Mouse (Mus musculus) MEL (cell line): ENCODE results near the gene Lrrc30. TPM values are rescaled to one million over a fixed set of nuclear protein-coding genes. Genes with fewer than 3 reads are reported as not detected.

ENCODE experiments used
- DNase-seq: peaks from one replicate; pipeline ENCODE4 v3.0.0; 2011; ENCODE audit warnings: low read depth, low spot score
- H3K27ac ChIP-seq: 2 replicates; pipeline ENCODE4 v1.5.1; 2012; ENCODE audit warnings: low read depth, mild to moderate bottlenecking, control low read depth, low read length, moderate library complexity; ENCODE audit not compliant: control insufficient read depth
- H3K27me3 ChIP-seq, 2 experiments: fragments of 150-350 bp in 1 of 2; sonication (generic) in 1 of 2; 2 replicates each; pipeline ENCODE4 v1.6.1; 2012; ENCODE audit warnings: low read length in 2 of 2, mild to moderate bottlenecking in 2 of 2, improper control_type of control experiment in 1 of 2, moderate library complexity in 1 of 2; ENCODE audit not compliant: insufficient read depth in 2 of 2, control insufficient read depth in 1 of 2
- H3K36me3 ChIP-seq, 2 experiments: 2 replicates each; pipeline ENCODE4 v1.6.1; 2012 to 2014; ENCODE audit warnings: low read length in 2 of 2, improper control_type of control experiment in 1 of 2, inconsistent platforms in 1 of 2, mild to moderate bottlenecking in 1 of 2; ENCODE audit not compliant: insufficient read depth in 2 of 2, control insufficient read depth in 1 of 2
- H3K4me1 ChIP-seq, 2 experiments: fragments of 150-350 bp in 1 of 2; sonication (generic) in 1 of 2; 2 replicates each; pipeline ENCODE4 v1.6.1; 2012; ENCODE audit warnings: low read length in 2 of 2, improper control_type of control experiment in 1 of 2, mild to moderate bottlenecking in 1 of 2; ENCODE audit not compliant: insufficient read depth in 2 of 2, control insufficient read depth in 1 of 2
- H3K4me3 ChIP-seq, 2 experiments: fragments of 150-350 bp in 1 of 2; sonication (generic) in 1 of 2; 2 replicates each; pipeline ENCODE4 v1.5.1; 2012; ENCODE audit warnings: low read depth in 2 of 2, low read length in 2 of 2, mild to moderate bottlenecking in 2 of 2, moderate library complexity in 2 of 2, control low read depth in 1 of 2, improper control_type of control experiment in 1 of 2; ENCODE audit not compliant: control insufficient read depth in 1 of 2, insufficient read depth in 1 of 2
- H3K79me2 ChIP-seq: 2 replicates; pipeline ENCODE4 v1.6.1; 2012; ENCODE audit warnings: mild to moderate bottlenecking, low read length, moderate library complexity; ENCODE audit not compliant: control insufficient read depth, poor library complexity, insufficient read depth
- H3K9ac ChIP-seq: 2 replicates; pipeline ENCODE4 v1.6.1; 2012; ENCODE audit warnings: low read depth, mild to moderate bottlenecking, control low read depth, low read length, moderate library complexity; ENCODE audit not compliant: control insufficient read depth, poor library complexity, severe bottlenecking
- H3K9me3 ChIP-seq: fragments of 150-350 bp; sonication (generic); replicated peaks from 2 replicates; pipeline ENCODE4 v1.6.1; 2012; ENCODE audit warnings: mild to moderate bottlenecking, low read length, improper control_type of control experiment, moderate library complexity; ENCODE audit not compliant: insufficient read depth
- E2F4 ChIP-seq: IDR thresholded peaks from 2 replicates; pipeline ENCODE4 v1.6.1; 2011; ENCODE audit warnings: low read depth, low read length, improper control_type of control experiment, borderline replicate concordance
- EP300 ChIP-seq, 2 experiments: IDR thresholded peaks; 2 replicates each; pipeline ENCODE4 v1.6.1; 2011; ENCODE audit warnings: improper control_type of control experiment in 2 of 2, low read length in 2 of 2, low read depth in 1 of 2, mild to moderate bottlenecking in 1 of 2
- ETS1 ChIP-seq: IDR thresholded peaks from 2 replicates; pipeline ENCODE4 v1.6.1; 2012; ENCODE audit warnings: low read depth, mild to moderate bottlenecking, inconsistent platforms, low read length, improper control_type of control experiment, moderate library complexity
- GABPA ChIP-seq: IDR thresholded peaks from 2 replicates; pipeline ENCODE4 v1.6.1; 2012; ENCODE audit warnings: low read depth, mild to moderate bottlenecking, inconsistent platforms, low read length, improper control_type of control experiment, moderate library complexity
- KAT2A ChIP-seq: conservative IDR thresholded peaks from 2 replicates; pipeline ENCODE4 v1.6.1; 2012; ENCODE audit warnings: low read depth, low read length, improper control_type of control experiment, inconsistent platforms
- MAZ ChIP-seq: IDR thresholded peaks from 2 replicates; pipeline ENCODE4 v1.6.1; 2012; ENCODE audit warnings: low read depth, mild to moderate bottlenecking, inconsistent platforms, low read length, improper control_type of control experiment
- MEF2A ChIP-seq: IDR thresholded peaks from 2 replicates; pipeline ENCODE4 v1.6.1; 2014; ENCODE audit warnings: low read depth, mild to moderate bottlenecking, inconsistent platforms, low read length, improper control_type of control experiment; ENCODE audit not compliant: poor library complexity, insufficient replicate concordance, severe bottlenecking; ENCODE audit errors: extremely low read depth
- MXI1 ChIP-seq: IDR thresholded peaks from 2 replicates; pipeline ENCODE4 v1.6.1; 2011; ENCODE audit warnings: mild to moderate bottlenecking, low read depth, low read length, improper control_type of control experiment
- MYB ChIP-seq: IDR thresholded peaks from 2 replicates; pipeline ENCODE4 v1.6.1; 2011; ENCODE audit warnings: mild to moderate bottlenecking, low read depth, low read length, improper control_type of control experiment
- MYC ChIP-seq: IDR thresholded peaks from 2 replicates; pipeline ENCODE4 v1.6.1; 2011; ENCODE audit warnings: low read depth, mild to moderate bottlenecking, low read length, improper control_type of control experiment, moderate library complexity
- NELFE ChIP-seq: IDR thresholded peaks from 2 replicates; pipeline ENCODE4 v1.6.1; 2011; ENCODE audit warnings: low read depth, low read length, improper control_type of control experiment
- POLR2A ChIP-seq, 2 experiments: IDR thresholded peaks; 2 replicates each; pipeline ENCODE4 v1.6.1; 2011 to 2012; ENCODE audit warnings: low read length in 2 of 2, mild to moderate bottlenecking in 2 of 2, control low read depth in 1 of 2, improper control_type of control experiment in 1 of 2, low read depth in 1 of 2, moderate library complexity in 1 of 2; ENCODE audit not compliant: control insufficient read depth in 1 of 2, insufficient read depth in 1 of 2, poor library complexity in 1 of 2
- RCOR1 ChIP-seq: IDR thresholded peaks from 2 replicates; pipeline ENCODE4 v1.6.1; 2012; ENCODE audit warnings: low read depth, mild to moderate bottlenecking, inconsistent platforms, low read length, improper control_type of control experiment
- SIN3A ChIP-seq: IDR thresholded peaks from 2 replicates; pipeline ENCODE4 v1.6.1; 2012; ENCODE audit warnings: low read length, improper control_type of control experiment, inconsistent platforms
- SMC3 ChIP-seq: IDR thresholded peaks from 2 replicates; pipeline ENCODE4 v1.6.1; 2011; ENCODE audit warnings: low read depth, low read length, improper control_type of control experiment
- TAL1 ChIP-seq: IDR thresholded peaks from 2 replicates; pipeline ENCODE4 v1.6.1; 2012; ENCODE audit warnings: mild to moderate bottlenecking, inconsistent platforms, low read length, moderate library complexity, mixed read lengths
- TCF12 ChIP-seq: IDR thresholded peaks from 2 replicates; pipeline ENCODE4 v1.6.1; 2014; ENCODE audit warnings: low read depth, mild to moderate bottlenecking, inconsistent platforms, low read length, improper control_type of control experiment, moderate library complexity
- USF1 ChIP-seq: IDR thresholded peaks from 2 replicates; pipeline ENCODE4 v1.6.1; 2014; ENCODE audit warnings: low read depth, mild to moderate bottlenecking, inconsistent platforms, low read length, improper control_type of control experiment, moderate library complexity
- ZNF384 ChIP-seq: IDR thresholded peaks from 2 replicates; pipeline ENCODE4 v1.6.1; 2012; ENCODE audit warnings: low read depth, mild to moderate bottlenecking, inconsistent platforms, low read length, improper control_type of control experiment
- polyA plus RNA-seq, 2 experiments: library from polyadenylated mRNA; stranded (reverse) in 1 of 2; unstranded in 1 of 2; fragments of >175 nt in 1 of 2; fragments of >200 nt in 1 of 2; gene quantifications; 2 replicates each; pipeline versions ENCODE4 v1.2.1 to v1.2.4; 2012; ENCODE audit warnings: low replicate concordance in 2 of 2, low read depth in 1 of 2; ENCODE audit not compliant: insufficient read length in 2 of 2, insufficient read depth in 1 of 2, missing spikeins in 1 of 2
- total RNA-seq: library from RNA; depleted of rRNA; stranded (reverse); fragments of 300-350 nt; gene quantifications from 2 replicates; pipeline ENCODE4 v1.2.3, GENCODE M21; 2012

Lrrc30 gene
- total and polyA plus RNA-seq, 3 experiments: not detected

DNA sequence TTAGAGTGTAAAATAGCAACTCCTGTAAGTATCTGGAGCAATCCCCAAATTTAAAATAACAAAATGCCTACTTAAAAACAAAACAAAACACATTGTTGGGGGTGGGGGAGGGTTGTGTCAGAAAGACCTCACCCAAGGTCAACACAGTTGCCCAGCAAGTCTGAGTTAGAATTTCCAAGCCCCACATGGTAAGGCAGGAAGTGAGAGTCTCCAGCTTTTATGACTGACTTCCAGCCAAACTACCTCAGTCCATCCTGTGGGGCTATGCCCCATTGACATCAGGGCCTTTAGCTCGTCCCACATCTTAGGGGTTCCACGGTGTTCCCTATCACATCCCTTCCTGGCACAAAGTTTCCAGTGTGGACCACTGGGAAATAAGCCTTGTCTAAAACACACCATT lies 4.4 kb upstream of the Lrrc30 start:
- DNase-seq: no peak
- Histone ChIP-seq H3K9ac (no peak overlapping the region), H3K4me3 (no peak overlapping the region), H3K4me1 (no peaks in the 10 kb centered on the region), H3K79me2 (no peaks in the 10 kb centered on the region), H3K27ac (no peak overlapping the region), H3K9me3 (no peaks in the 10 kb centered on the region), H3K36me3 (no peaks in the 10 kb centered on the region), H3K27me3 (no peaks in the 10 kb centered on the region)
- TF ChIP-seq KAT2A (no peak), POLR2A (IDR thresholded peaks at IDR 0.05; ENCODE audit: control insufficient read depth in 1 of 2, insufficient read depth in 1 of 2, low read depth in 1 of 2, low read length in 2 of 2, poor library complexity in 1 of 2) (no peak), E2F4 (no peak), GABPA (no peak), MYC (no peak), ETS1 (no peak), EP300 (IDR thresholded peaks at IDR 0.05; ENCODE audit: low read depth in 1 of 2, low read length in 2 of 2) (no peak), SIN3A (no peak)
- TF ChIP-seq, all 39 proteins: peak for 0

DNA sequence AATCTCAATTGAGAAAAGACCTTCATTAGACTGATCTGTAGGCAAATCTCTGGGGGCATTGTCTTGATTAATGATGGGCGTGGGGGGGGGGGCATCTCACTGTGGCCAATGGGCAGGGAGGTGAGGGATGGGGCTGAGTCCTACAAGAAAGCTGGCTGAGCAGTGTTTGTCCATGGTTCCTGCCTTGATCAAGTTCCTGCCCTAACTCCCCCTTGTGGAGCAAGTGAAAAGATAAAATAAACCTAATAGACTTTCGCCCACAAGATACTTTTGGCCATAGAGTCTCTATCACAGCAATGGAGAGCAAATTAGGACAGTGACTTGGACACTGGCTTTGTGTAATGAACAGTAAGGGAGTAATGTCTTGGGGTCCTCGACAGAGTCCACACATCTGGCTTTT lies 3.8 kb upstream of the Lrrc30 start:
- TF ChIP-seq RCOR1 (no peak), USF1 (no peak), ZNF384 (no peak), SMC3 (no peak), MXI1 (no peak)
- no peaks in the 10 kb centered on the region for H3K79me2 ChIP-seq
- H3K36me3 ChIP-seq: no peaks in the 10 kb centered on the region
- no peaks in the 10 kb centered on the region for H3K4me1 ChIP-seq
- no peak overlapping the region for H3K4me3 ChIP-seq
- H3K27ac ChIP-seq: no peak overlapping the region
- no peaks in the 10 kb centered on the region for H3K9me3 ChIP-seq
- no peaks in the 10 kb centered on the region for H3K27me3 ChIP-seq
- no peak for DNase-seq
- no peak overlapping the region for H3K9ac ChIP-seq

DNA sequence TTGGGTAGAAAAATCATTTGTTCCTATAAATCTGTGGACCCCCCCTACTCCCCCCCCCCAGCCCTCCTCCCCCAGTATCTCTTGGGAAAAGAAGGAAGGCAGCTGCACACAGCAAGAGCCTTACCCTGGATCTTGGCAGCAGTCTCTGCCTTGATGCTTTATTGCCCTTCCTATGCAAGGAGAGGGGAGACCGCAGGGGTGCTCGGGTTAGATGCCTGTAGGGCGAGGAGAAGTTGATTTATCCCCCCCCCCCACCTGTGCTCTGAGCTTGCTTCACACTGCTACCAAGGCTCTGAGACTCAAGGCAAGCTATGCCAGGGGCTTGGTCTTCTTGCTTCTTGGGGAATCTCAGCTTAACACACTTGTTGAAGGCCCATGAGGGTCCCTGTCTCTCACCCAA lies 2.8 kb downstream of the Lrrc30 start:
- no peak overlapping the region for H3K9ac ChIP-seq
- DNase-seq: no peak
- H3K79me2 ChIP-seq: no peaks in the 10 kb centered on the region
- H3K27me3 ChIP-seq: no peaks in the 10 kb centered on the region
- H3K4me3 ChIP-seq: no peak overlapping the region
- H3K27ac ChIP-seq: no peak overlapping the region
- H3K9me3 ChIP-seq: no peaks in the 10 kb centered on the region
- TF ChIP-seq TCF12: no peak
- TF ChIP-seq MAZ: no peak
- TF ChIP-seq MXI1: no peak
- TF ChIP-seq MYB: no peak
- TF ChIP-seq TAL1: no peak
- TF ChIP-seq MEF2A: no peak
- TF ChIP-seq NELFE: no peak
- no peak for TF ChIP-seq E2F4
- TF ChIP-seq, all 39 proteins: peak for 0
- Histone ChIP-seq H3K36me3 (no peaks in the 10 kb centered on the region), H3K4me1 (no peaks in the 10 kb centered on the region)
